Mouse (Mus musculus) ES-E14 (cell line): ENCODE results near the gene Zcchc2. TPM values are rescaled to one million over a fixed set of nuclear protein-coding genes. Genes with fewer than 3 reads are reported as not detected.

Experiments used
- DNase-seq: peaks from one replicate; pipeline ENCODE4 v3.0.0-alpha.2; 2013; ENCODE audit warnings: low read depth, low spot score
- H3K27ac ChIP-seq: 2 replicates; pipeline ENCODE4 v1.5.1; 2012; ENCODE audit warnings: low read depth, mild to moderate bottlenecking, low read length, moderate library complexity, mixed read lengths; ENCODE audit not compliant: poor library complexity, insufficient read depth, severe bottlenecking
- H3K36me3 ChIP-seq: 2 replicates; pipeline ENCODE4 v1.6.1; 2012; ENCODE audit warnings: mild to moderate bottlenecking, low read length, moderate library complexity, mixed read lengths; ENCODE audit not compliant: control insufficient read depth, poor library complexity, insufficient read depth, severe bottlenecking
- H3K4me1 ChIP-seq, 2 experiments: fragments of 150-350 bp in 1 of 2; sonication (generic) in 1 of 2; 2 replicates each; pipeline ENCODE4 v1.6.1; 2012; ENCODE audit warnings: low read length in 2 of 2, mild to moderate bottlenecking in 1 of 2, mixed read lengths in 1 of 2; ENCODE audit not compliant: control insufficient read depth in 2 of 2, insufficient read depth in 2 of 2, poor library complexity in 1 of 2
- H3K4me3 ChIP-seq, 2 experiments: fragments of 150-350 bp in 1 of 2; sonication (generic) in 1 of 2; 2 replicates each; pipeline ENCODE4 v1.5.1; 2012; ENCODE audit warnings: low read length in 2 of 2, low read depth in 1 of 2, mild to moderate bottlenecking in 1 of 2, mixed read lengths in 1 of 2; ENCODE audit not compliant: insufficient read depth in 1 of 2, poor library complexity in 1 of 2, severe bottlenecking in 1 of 2
- H3K9ac ChIP-seq: 2 replicates; pipeline ENCODE4 v1.6.1; 2012; ENCODE audit warnings: low read depth, mild to moderate bottlenecking, low read length, mixed read lengths; ENCODE audit not compliant: poor library complexity, insufficient read depth, severe bottlenecking
- H3K9me3 ChIP-seq: fragments of 150-350 bp; sonication (generic); 2 replicates; pipeline ENCODE4 v1.6.1; 2012; ENCODE audit warnings: low read depth, mild to moderate bottlenecking, low read length; ENCODE audit not compliant: control insufficient read depth, insufficient read depth
- CHD2 ChIP-seq: IDR thresholded peaks from 2 replicates; pipeline ENCODE4 v1.6.1; 2014; ENCODE audit warnings: mild to moderate bottlenecking, low read depth, low read length, inconsistent platforms
- HCFC1 ChIP-seq: IDR thresholded peaks from 2 replicates; pipeline ENCODE4 v1.6.1; 2012; ENCODE audit warnings: low read length, inconsistent platforms, borderline replicate concordance; ENCODE audit not compliant: insufficient read depth
- MAFK ChIP-seq: IDR thresholded peaks from 2 replicates; pipeline ENCODE4 v1.6.1; 2014; ENCODE audit warnings: mild to moderate bottlenecking, low read depth, low read length, inconsistent platforms; ENCODE audit not compliant: insufficient read depth
- ZC3H11A ChIP-seq: IDR thresholded peaks from 2 replicates; pipeline ENCODE4 v1.6.1; 2012; ENCODE audit warnings: low read depth, mild to moderate bottlenecking, inconsistent platforms, low read length, borderline replicate concordance
- ZNF384 ChIP-seq: IDR thresholded peaks from 2 replicates; pipeline ENCODE4 v1.6.1; 2012; ENCODE audit warnings: low read depth, low read length, inconsistent platforms
- in situ Hi-C, 2 experiments: fragments of 600-800 bp; cut with MboI; formaldehyde crosslinking; loops; one replicate each; pipeline ENCODE4 v1.15.1; 2025; ENCODE audit warnings: low sequenced_read_pairs in 2 of 2, inconsistent platforms in 1 of 2; ENCODE audit not compliant: unreplicated experiment in 2 of 2
- total RNA-seq: library from RNA; depleted of rRNA; stranded (reverse); fragments of 300-350 nt; gene quantifications from 2 replicates; pipeline ENCODE4 v1.2.3, GENCODE M21; 2012

Zcchc2 gene
- total RNA-seq, 1 experiment = 9.5 TPM

DNA sequence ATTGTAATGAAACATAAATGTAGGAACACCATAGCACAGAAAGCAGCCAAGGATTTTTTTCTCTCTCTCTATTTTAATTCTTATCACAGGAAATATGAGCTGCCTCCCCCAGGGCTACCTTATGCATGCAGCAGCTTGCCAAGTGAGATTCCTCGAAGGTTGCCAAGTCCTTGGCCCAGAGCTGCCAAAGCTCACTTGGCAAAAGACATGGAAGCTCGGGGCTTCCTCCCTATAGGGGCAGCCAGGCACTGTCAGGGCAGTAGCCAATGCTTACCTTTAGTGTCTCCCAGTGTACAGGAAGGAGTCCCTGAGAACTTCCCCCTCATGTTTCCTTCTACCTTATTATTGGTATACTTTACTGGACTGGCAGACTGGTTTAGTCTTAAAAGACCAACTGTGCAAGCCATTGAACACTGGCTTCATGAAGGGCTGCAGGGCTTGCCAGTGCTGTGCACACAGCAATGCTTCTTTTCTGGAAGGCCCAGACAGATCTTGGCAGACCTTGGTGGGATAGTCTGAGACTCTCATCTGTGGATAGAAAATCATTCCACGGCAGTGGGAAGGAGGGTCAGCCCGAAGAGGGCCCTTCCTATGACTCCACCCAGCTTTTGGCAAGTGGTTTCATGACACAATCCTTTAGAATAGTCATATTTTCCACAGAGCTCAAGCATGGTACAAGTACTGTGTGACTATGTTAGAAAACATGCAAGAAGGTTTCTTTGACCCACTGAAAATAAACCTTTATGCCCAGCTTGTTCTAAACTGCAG, 53.0 kb downstream of the Zcchc2 start:
- H3K9me3 ChIP-seq = no peaks in the 10 kb centered on the region
- in situ Hi-C loops = no loop called here
- no peak overlapping the region for H3K9ac ChIP-seq
- H3K4me1 ChIP-seq = no peaks in the 10 kb centered on the region
- no peak for TF ChIP-seq HCFC1
- TF ChIP-seq ZNF384 = no peak
- TF ChIP-seq MAFK = no peak
- no peak for TF ChIP-seq ZC3H11A
- no peak for TF ChIP-seq CHD2
- no peaks in the 10 kb centered on the region for H3K36me3 ChIP-seq
- no peak overlapping the region for H3K4me3 ChIP-seq
- no peak overlapping the region for H3K27ac ChIP-seq
- no peak for DNase-seq

DNA sequence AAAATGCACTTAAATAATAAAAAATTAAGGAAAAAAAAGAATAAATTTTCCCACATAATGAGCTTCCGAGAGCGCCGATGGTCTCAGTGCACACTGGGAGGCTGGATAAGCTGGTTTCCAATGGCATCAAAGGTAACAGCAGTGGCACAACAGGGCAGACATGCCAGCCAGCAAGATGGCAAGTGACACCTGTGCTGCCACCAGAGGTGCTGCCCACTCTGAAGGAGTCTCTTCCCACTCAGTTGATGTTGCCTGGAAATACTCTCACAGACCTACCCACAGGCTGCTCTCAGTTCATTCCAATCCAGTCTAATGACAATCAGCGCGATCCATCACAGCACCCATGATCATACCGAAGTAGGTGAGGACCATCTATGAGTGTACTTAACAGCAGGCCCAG, 58.8 kb downstream of the Zcchc2 start:
- Histone ChIP-seq H3K27ac (no peak overlapping the region), H3K4me1 (no peaks in the 10 kb centered on the region), H3K9me3 (no peaks in the 10 kb centered on the region), H3K36me3 (no peaks in the 10 kb centered on the region), H3K9ac (no peak overlapping the region), H3K4me3 (no peak overlapping the region)
- DNase-seq = no peak
- in situ Hi-C loops = no loop called here
- TF ChIP-seq CHD2 (no peak), MAFK (no peak), HCFC1 (no peak), ZNF384 (no peak), ZC3H11A (no peak)

DNA sequence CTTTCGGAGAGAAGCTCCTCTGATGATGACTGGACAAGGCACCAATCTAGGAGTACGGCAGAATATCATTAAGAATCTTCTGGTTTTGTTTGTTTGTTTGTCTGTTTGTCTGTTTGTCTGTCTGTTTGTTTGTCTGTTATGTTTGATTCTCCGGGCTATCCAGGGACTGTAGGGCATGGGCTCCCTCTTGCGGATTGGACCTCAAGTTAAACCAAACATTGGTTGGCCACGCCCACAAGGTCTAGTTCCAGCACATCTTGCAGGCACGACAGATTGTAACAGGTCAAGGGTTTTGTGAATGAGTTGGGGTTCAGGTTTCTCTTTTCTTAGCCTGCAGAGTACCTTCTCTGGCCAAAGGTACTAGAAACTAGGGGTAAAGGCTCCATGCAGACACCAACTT, 64.8 kb downstream of the Zcchc2 start:
- Histone ChIP-seq H3K9me3 (no peaks in the 10 kb centered on the region), H3K4me3 (no peak overlapping the region), H3K4me1 (peaks cover 0 to 2% of the 10 kb centered on the region in 2 experiments; a peak in 1 of 4 replicates), H3K36me3 (no peaks in the 10 kb centered on the region), H3K9ac (no peak overlapping the region), H3K27ac (no peak overlapping the region)
- no peak for TF ChIP-seq ZC3H11A
- no peak for TF ChIP-seq CHD2
- no peak for TF ChIP-seq HCFC1
- no peak for TF ChIP-seq ZNF384
- no peak for TF ChIP-seq MAFK
- in situ Hi-C loops = loop anchor here in 1 of 2 experiments (25.0 kb wide), 1 partner anchor 332 kb away; no protein-coding TSS in a partner anchor
- DNase-seq = no peak

DNA sequence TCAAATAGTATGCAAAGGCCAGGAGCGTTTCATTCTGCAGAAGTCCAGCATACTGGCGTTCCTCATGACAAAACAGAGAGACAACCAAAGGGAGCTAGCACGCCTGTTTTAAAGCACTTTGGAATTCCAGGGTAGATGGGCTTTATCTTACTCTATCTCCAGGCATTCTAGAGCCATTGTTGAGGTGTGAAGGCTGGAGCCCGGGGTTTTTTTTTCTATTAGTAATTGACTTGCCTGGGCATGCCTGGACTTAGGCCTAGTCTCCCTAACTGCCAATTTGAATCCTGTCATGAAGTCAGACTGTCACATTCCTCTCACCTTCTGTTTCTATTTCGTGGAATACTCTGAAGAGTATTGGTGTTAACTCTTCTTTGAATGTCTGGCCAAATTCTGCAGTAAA, 68.1 kb downstream of the Zcchc2 start:
- peaks cover 0 to 2% of the 10 kb centered on the region in 2 experiments; a peak in 1 of 4 replicates for H3K4me1 ChIP-seq
- H3K4me3 ChIP-seq = no peak overlapping the region
- no peak overlapping the region; the same call in 1 of the 2 replicates for H3K27ac ChIP-seq
- DNase-seq = no peak
- no peaks in the 10 kb centered on the region for H3K9me3 ChIP-seq
- no peaks in the 10 kb centered on the region for H3K36me3 ChIP-seq
- TF ChIP-seq CHD2 (no peak), HCFC1 (no peak), ZNF384 (peak; percentile 90), ZC3H11A (no peak), MAFK (no peak)
- no peak overlapping the region for H3K9ac ChIP-seq
- in situ Hi-C loops = loop anchor here in 1 of 2 experiments (25.0 kb wide), 1 partner anchor 329 kb away; no protein-coding TSS in a partner anchor
